Mouse (Mus musculus) ES-E14 (cell line): Measurements from ENCODE around the gene Sesn1. TPM values are rescaled to one million over a fixed set of nuclear protein-coding genes. Genes with fewer than 3 reads are reported as not detected.

Experiments used
- DNase-seq: peaks from one replicate; pipeline ENCODE4 v3.0.0-alpha.2; 2013; ENCODE audit warnings: low read depth, low spot score
- H3K27ac ChIP-seq: 2 replicates; pipeline ENCODE4 v1.5.1; 2012; ENCODE audit warnings: low read depth, mild to moderate bottlenecking, low read length, moderate library complexity, mixed read lengths; ENCODE audit not compliant: poor library complexity, insufficient read depth, severe bottlenecking
- H3K36me3 ChIP-seq: 2 replicates; pipeline ENCODE4 v1.6.1; 2012; ENCODE audit warnings: mild to moderate bottlenecking, low read length, moderate library complexity, mixed read lengths; ENCODE audit not compliant: control insufficient read depth, poor library complexity, insufficient read depth, severe bottlenecking
- H3K4me1 ChIP-seq, 2 experiments: fragments of 150-350 bp in 1 of 2; sonication (generic) in 1 of 2; 2 replicates each; pipeline ENCODE4 v1.6.1; 2012; ENCODE audit warnings: low read length in 2 of 2, mild to moderate bottlenecking in 1 of 2, mixed read lengths in 1 of 2; ENCODE audit not compliant: control insufficient read depth in 2 of 2, insufficient read depth in 2 of 2, poor library complexity in 1 of 2
- H3K4me3 ChIP-seq, 2 experiments: fragments of 150-350 bp in 1 of 2; sonication (generic) in 1 of 2; 2 replicates each; pipeline ENCODE4 v1.5.1; 2012; ENCODE audit warnings: low read length in 2 of 2, low read depth in 1 of 2, mild to moderate bottlenecking in 1 of 2, mixed read lengths in 1 of 2; ENCODE audit not compliant: insufficient read depth in 1 of 2, poor library complexity in 1 of 2, severe bottlenecking in 1 of 2
- H3K9ac ChIP-seq: 2 replicates; pipeline ENCODE4 v1.6.1; 2012; ENCODE audit warnings: low read depth, mild to moderate bottlenecking, low read length, mixed read lengths; ENCODE audit not compliant: poor library complexity, insufficient read depth, severe bottlenecking
- H3K9me3 ChIP-seq: fragments of 150-350 bp; sonication (generic); 2 replicates; pipeline ENCODE4 v1.6.1; 2012; ENCODE audit warnings: low read depth, mild to moderate bottlenecking, low read length; ENCODE audit not compliant: control insufficient read depth, insufficient read depth
- CHD2 ChIP-seq: IDR thresholded peaks from 2 replicates; pipeline ENCODE4 v1.6.1; 2014; ENCODE audit warnings: mild to moderate bottlenecking, low read depth, low read length, inconsistent platforms
- HCFC1 ChIP-seq: IDR thresholded peaks from 2 replicates; pipeline ENCODE4 v1.6.1; 2012; ENCODE audit warnings: low read length, inconsistent platforms, borderline replicate concordance; ENCODE audit not compliant: insufficient read depth
- MAFK ChIP-seq: IDR thresholded peaks from 2 replicates; pipeline ENCODE4 v1.6.1; 2014; ENCODE audit warnings: mild to moderate bottlenecking, low read depth, low read length, inconsistent platforms; ENCODE audit not compliant: insufficient read depth
- ZC3H11A ChIP-seq: IDR thresholded peaks from 2 replicates; pipeline ENCODE4 v1.6.1; 2012; ENCODE audit warnings: low read depth, mild to moderate bottlenecking, inconsistent platforms, low read length, borderline replicate concordance
- ZNF384 ChIP-seq: IDR thresholded peaks from 2 replicates; pipeline ENCODE4 v1.6.1; 2012; ENCODE audit warnings: low read depth, low read length, inconsistent platforms
- in situ Hi-C, 2 experiments: fragments of 600-800 bp; cut with MboI; formaldehyde crosslinking; loops; one replicate each; pipeline ENCODE4 v1.15.1; 2025; ENCODE audit warnings: low sequenced_read_pairs in 2 of 2, inconsistent platforms in 1 of 2; ENCODE audit not compliant: unreplicated experiment in 2 of 2
- total RNA-seq: library from RNA; depleted of rRNA; stranded (reverse); fragments of 300-350 nt; gene quantifications from 2 replicates; pipeline ENCODE4 v1.2.3, GENCODE M21; 2012

Sesn1 gene
- total RNA-seq, 1 experiment, result 10.0 TPM

DNA sequence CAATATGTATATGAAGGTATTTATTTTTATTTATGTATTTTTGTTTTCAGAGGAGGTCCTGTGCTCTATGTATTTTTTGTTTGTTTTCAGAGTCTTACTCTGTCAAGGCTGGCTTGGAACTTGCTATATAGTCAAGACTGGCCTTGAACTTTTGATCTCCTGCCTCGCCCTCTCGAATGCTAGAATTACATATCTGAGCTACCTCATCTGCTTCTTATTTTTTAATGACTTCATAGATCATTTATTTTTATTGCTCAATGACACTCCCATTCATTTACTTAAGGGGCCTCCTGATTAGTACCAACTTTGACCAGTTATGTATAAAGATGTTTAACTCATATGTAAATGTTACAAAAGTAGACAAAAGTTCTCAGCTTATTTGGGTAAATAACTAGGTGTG lies 87.1 kb downstream of the Sesn1 start:
- Histone ChIP-seq H3K9ac (no peak overlapping the region), H3K9me3 (no peaks in the 10 kb centered on the region), H3K4me3 (no peak overlapping the region), H3K27ac (no peak overlapping the region), H3K36me3 (no peaks in the 10 kb centered on the region), H3K4me1 (no peaks in the 10 kb centered on the region)
- in situ Hi-C loops, result no loop called here
- no peak for TF ChIP-seq CHD2
- no peak for TF ChIP-seq HCFC1
- TF ChIP-seq MAFK, result no peak
- no peak for TF ChIP-seq ZNF384
- no peak for TF ChIP-seq ZC3H11A
- no peak for DNase-seq

DNA sequence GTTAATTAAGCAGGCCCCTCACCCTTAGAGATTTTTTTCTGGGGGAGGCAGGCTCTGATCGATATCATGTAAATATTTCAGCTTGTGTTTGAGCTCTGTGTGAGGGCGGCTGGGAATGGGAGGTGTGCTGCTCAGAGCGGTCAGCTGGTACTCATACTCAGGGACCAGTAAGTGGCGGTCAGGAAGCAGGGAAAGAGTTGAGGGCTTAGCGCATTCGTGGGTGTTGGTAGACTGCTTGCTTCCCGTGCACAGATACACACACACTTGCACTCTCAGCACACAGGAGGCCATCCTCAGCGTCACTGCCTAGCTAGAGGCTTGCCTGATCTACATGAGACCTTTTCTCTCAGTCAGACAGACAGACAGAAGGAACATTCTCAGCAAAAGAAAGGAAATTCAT lies 91.7 kb downstream of the Sesn1 start:
- Histone ChIP-seq H3K4me3 (no peak overlapping the region), H3K9me3 (no peaks in the 10 kb centered on the region), H3K27ac (no peak overlapping the region), H3K9ac (no peak overlapping the region), H3K36me3 (no peaks in the 10 kb centered on the region), H3K4me1 (no peaks in the 10 kb centered on the region)
- in situ Hi-C loops, result no loop called here
- DNase-seq, result no peak
- TF ChIP-seq HCFC1, result no peak
- TF ChIP-seq ZC3H11A, result no peak

DNA sequence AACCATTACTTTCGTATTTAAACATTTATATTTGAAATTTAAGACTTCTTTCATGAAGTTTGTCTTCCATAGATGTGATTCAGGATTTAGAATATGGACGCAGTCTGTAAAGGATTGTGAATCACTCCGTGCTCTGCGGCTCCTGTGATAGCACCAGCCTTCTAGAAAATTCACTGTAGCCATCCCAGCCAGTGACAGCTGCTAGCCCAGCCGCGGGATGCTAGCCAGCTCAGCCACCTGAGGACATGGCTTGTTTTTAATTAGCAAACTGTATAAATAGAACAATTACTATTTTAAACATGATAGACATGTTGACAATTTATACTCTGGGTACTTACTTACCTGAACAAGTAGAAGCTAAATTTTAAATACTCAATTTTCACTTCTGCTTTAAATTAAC lies 92.1 kb downstream of the Sesn1 start:
- no peak for DNase-seq
- in situ Hi-C loops, result no loop called here
- TF ChIP-seq MAFK (no peak), ZNF384 (no peak), ZC3H11A (no peak), HCFC1 (no peak), CHD2 (no peak)
- Histone ChIP-seq H3K9me3 (no peaks in the 10 kb centered on the region), H3K36me3 (no peaks in the 10 kb centered on the region), H3K4me3 (no peak overlapping the region), H3K9ac (no peak overlapping the region), H3K27ac (no peak overlapping the region), H3K4me1 (no peaks in the 10 kb centered on the region)

DNA sequence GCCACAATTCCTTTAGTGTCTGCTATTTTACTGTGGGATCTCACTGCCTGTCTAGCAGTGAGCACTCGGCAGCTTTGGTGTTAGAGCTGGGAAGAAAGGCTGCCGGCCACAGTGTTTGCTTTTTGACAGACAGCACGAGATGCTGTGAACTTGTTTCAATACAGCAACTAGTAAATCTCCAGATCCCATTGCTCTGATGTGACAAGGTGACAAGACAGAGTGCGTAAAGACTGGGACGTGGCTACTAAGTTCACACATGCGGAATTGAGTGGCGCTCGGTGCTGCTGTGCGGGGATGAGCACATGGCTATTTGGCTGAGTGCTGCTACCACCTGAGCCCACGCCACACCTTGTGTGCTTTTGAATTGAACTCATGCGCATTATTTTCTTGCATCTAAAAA lies 97.7 kb downstream of the Sesn1 start:
- H3K9me3 ChIP-seq, result no peaks in the 10 kb centered on the region
- in situ Hi-C loops, result no loop called here
- H3K36me3 ChIP-seq, result peaks cover 4% of the 10 kb centered on the region; the same call in 1 of the 2 replicates
- H3K4me1 ChIP-seq, result no peaks in the 10 kb centered on the region
- H3K27ac ChIP-seq, result no peak overlapping the region
- no peak for DNase-seq
- H3K9ac ChIP-seq, result no peak overlapping the region
- no peak overlapping the region for H3K4me3 ChIP-seq
- no peak for TF ChIP-seq ZC3H11A
- TF ChIP-seq ZNF384, result no peak
- TF ChIP-seq CHD2, result no peak
- no peak for TF ChIP-seq MAFK
- no peak for TF ChIP-seq HCFC1

DNA sequence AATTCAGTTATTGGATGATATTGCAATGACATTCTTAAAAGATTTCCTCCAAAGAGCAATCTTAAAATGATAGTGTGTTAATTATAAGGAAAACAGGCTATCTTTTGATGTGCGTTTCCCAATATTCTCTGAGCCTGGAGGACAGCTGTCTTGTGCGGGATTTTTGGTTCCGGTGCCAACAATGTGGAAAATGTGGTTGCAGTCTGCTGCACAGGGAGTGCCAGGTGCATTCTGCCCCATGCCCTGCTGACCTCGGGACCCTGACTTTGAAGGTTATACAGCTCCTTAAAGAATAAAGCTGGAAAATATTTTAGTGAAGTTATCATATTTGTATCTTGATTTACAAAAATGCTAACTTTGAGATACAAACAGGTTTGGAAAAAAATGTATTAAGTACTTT lies 98.2 kb downstream of the Sesn1 start:
- in situ Hi-C loops, result no loop called here
- Histone ChIP-seq H3K9me3 (no peaks in the 10 kb centered on the region), H3K4me1 (no peaks in the 10 kb centered on the region), H3K36me3 (peaks cover 4% of the 10 kb centered on the region; the same call in 1 of the 2 replicates), H3K4me3 (no peak overlapping the region), H3K9ac (no peak overlapping the region), H3K27ac (no peak overlapping the region)
- no peak for DNase-seq
- TF ChIP-seq CHD2 (no peak), HCFC1 (no peak), ZNF384 (no peak), MAFK (no peak), ZC3H11A (no peak)
